Mouse (Mus musculus): Measurements from ENCODE around the gene Smim7.

Gene Smim7

GRCm38 (mm10) chr8:72570633-72571610 lies at the start of gene Smim7:
Gene Smim7, minus strand, starts transcription at chr8:72571088.
- in situ Hi-C loops (cut with MboI, MseI), result loop anchor here in 1 of 2 experiments (10.0 kb wide), 1 partner anchor 784 kb away; the partner anchor contains the start of gene Large1

GRCm38 (mm10) chr8:72590198-72590597 lies 19.3 kb upstream of the Smim7 start:
- in situ Hi-C loops (cut with MboI, MseI), result loop anchor here in 1 of 2 experiments (5.0 kb wide), 1 partner anchor 157 kb away; no protein-coding TSS in a partner anchor

- in situ Hi-C loops (cut with MboI, MseI), result loop anchor here (5.0 to 10.0 kb wide), 3 partner anchors 53 to 324 kb away; no protein-coding TSS in a partner anchor
Measured at GRCm38 (mm10) chr8:72589286-72589685, 18.4 kb upstream of the Smim7 start.

GRCm38 (mm10) chr8:72588865-72589264 lies 18.0 kb upstream of the Smim7 start:
- in situ Hi-C loops (cut with MboI, MseI), result loop anchor here (5.0 to 10.0 kb wide), 3 partner anchors 53 to 324 kb away; no protein-coding TSS in a partner anchor

GRCm38 (mm10) chr8:72587806-72588205 lies 16.9 kb upstream of the Smim7 start:
- in situ Hi-C loops (cut with MboI, MseI), result loop anchor here (5.0 to 10.0 kb wide), 3 partner anchors 54 to 323 kb away; no protein-coding TSS in a partner anchor

- in situ Hi-C loops (cut with MboI, MseI), result loop anchor here in 1 of 2 experiments (10.0 kb wide), 1 partner anchor 320 kb away; no protein-coding TSS in a partner anchor
Measured at GRCm38 (mm10) chr8:72584390-72584789, 13.5 kb upstream of the Smim7 start.

- in situ Hi-C loops (cut with MboI, MseI), result loop anchor here in 1 of 2 experiments (10.0 kb wide), 1 partner anchor 318 kb away; no protein-coding TSS in a partner anchor
Measured at GRCm38 (mm10) chr8:72583056-72583771, 12.3 kb upstream of the Smim7 start.

- in situ Hi-C loops (cut with MboI, MseI), result loop anchor here in 1 of 2 experiments (10.0 kb wide), 1 partner anchor 775 kb away; the partner anchor contains the start of gene Large1
Measured at GRCm38 (mm10) chr8:72579374-72579773, 8.5 kb upstream of the Smim7 start.

- in situ Hi-C loops (cut with MboI, MseI), result loop anchor here in 1 of 2 experiments (10.0 kb wide), 1 partner anchor 777 kb away; the partner anchor contains the start of gene Large1
Measured at GRCm38 (mm10) chr8:72577941-72578340, 7.1 kb upstream of the Smim7 start.

- in situ Hi-C loops (cut with MboI, MseI), result loop anchor here in 1 of 2 experiments (10.0 kb wide), 1 partner anchor 778 kb away; the partner anchor contains the start of gene Large1
Measured at GRCm38 (mm10) chr8:72577266-72577665, 6.4 kb upstream of the Smim7 start.

GRCm38 (mm10) chr8:72575915-72576314 lies 5.0 kb upstream of the Smim7 start:
- in situ Hi-C loops (cut with MboI, MseI), result loop anchor here in 1 of 2 experiments (10.0 kb wide), 1 partner anchor 779 kb away; the partner anchor contains the start of gene Large1

GRCm38 (mm10) chr8:72573450-72573849 lies 2.6 kb upstream of the Smim7 start:
- in situ Hi-C loops (cut with MboI, MseI), result loop anchor here in 1 of 2 experiments (10.0 kb wide), 1 partner anchor 781 kb away; the partner anchor contains the start of gene Large1

- in situ Hi-C loops (cut with MboI, MseI), result loop anchor here in 1 of 2 experiments (10.0 kb wide), 1 partner anchor 782 kb away; the partner anchor contains the start of gene Large1
Measured at GRCm38 (mm10) chr8:72572507-72572906, 1.6 kb upstream of the Smim7 start.

- in situ Hi-C loops (cut with MboI, MseI), result loop anchor here in 1 of 2 experiments (10.0 kb wide), 1 partner anchor 783 kb away; the partner anchor contains the start of gene Large1
Measured at GRCm38 (mm10) chr8:72571611-72572473, 954 bp upstream of the Smim7 start, which contains the start of gene Tmem38a. Gene Tmem38a, plus strand, starts transcription at chr8:72572055.

GRCm38 (mm10) chr8:72565970-72566369 lies 4.9 kb downstream of the Smim7 start:
- in situ Hi-C loops (cut with MboI, MseI), result loop anchor here in 1 of 2 experiments (5.0 kb wide), 1 partner anchor 156 kb away; the partner anchor contains the start of gene Sin3b

- in situ Hi-C loops (cut with MboI, MseI), result no loop called here
Measured at GRCm38 (mm10) chr8:72561111-72561689, 9.7 kb downstream of the Smim7 start.

GRCm38 (mm10) chr8:72555770-72556169 lies 15.1 kb downstream of the Smim7 start:
- in situ Hi-C loops (cut with MboI, MseI), result no loop called here

GRCm38 (mm10) chr8:72549314-72549892 lies 21.5 kb downstream of the Smim7 start:
- in situ Hi-C loops (cut with MboI, MseI), result loop anchor here in 1 of 2 experiments (5.0 kb wide), 1 partner anchor 52 kb away; no protein-coding TSS in a partner anchor

Measured in T-helper 17 cell (primary cell).